Mouse (Mus musculus): Measurements from ENCODE around the gene Tesk2. TPM values are rescaled to one million over a fixed set of nuclear protein-coding genes. Genes with fewer than 3 reads are reported as not detected.
"Not testable (repeated sequence)": the region's sequence is repeated elsewhere in the genome, so short reads cannot be mapped to it uniquely, and the experiment has no call there.

Tesk2 gene
- polyA plus RNA-seq, 1 experiment from 2014 or later: 2.8 TPM

DNA sequence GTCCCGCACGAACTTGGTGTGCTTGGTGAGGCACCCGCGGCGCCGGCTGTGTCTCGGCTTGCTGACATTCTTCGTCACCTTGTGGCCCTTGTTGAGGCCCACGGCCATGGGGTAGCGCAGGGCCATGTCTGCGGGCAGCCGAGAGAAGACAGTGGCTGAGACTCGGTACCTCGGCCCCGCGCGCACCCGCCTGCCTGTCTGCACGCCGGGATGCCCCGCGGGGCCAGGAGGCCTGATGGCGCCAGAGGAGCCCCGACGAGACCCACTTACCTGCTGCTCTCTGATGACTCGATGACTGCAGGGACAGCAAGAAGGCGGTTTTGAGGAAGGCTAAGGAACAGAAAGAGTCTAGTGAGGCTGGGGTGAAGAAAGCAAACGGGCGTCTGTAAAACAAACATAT is 119.3 kb downstream of the Tesk2 start:
- not testable (repeated sequence) for ATAC-seq (ENCODE audit: low read depth); H3K27me3 ChIP-seq (ENCODE audit: control insufficient read depth, insufficient read depth, low read length); H3K4me2 ChIP-seq (ENCODE audit: low read depth, low read length); H3K9me3 ChIP-seq (ENCODE audit: control insufficient read depth, low read length); H3K4me1 ChIP-seq (ENCODE audit: control insufficient read depth, insufficient read depth, low read length); H3K9ac ChIP-seq (replicated peaks; ENCODE audit: low read depth, low read length); H3K27ac ChIP-seq (ENCODE audit: low read depth, low read length); H3K4me3 ChIP-seq (ENCODE audit: low read depth, low read length); H3K36me3 ChIP-seq (ENCODE audit: control insufficient read depth, insufficient read depth, low read length)
- WGBS: 36% methylated on average over 20 of the region's 29 CpGs

DNA sequence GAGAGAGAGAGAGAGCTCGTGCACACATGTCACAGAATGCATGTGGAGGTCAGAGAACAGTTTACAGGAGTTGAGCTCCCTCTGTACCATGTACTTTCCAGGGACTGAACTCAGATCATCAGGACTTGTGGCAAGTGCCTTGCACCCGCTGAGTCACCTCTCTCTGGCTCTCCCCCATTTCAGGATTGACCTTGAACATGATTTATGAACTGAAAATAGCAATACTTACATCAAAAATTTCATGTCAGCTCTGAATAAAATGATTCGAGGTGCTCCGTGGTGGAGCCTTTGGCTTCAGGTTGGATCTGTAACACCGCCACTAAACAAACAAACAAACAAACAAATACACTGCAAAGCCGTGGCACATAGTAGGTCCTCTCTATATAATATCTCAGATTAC is 120.1 kb downstream of the Tesk2 start:
- H3K4me1 ChIP-seq (ENCODE audit: control insufficient read depth, insufficient read depth, low read length): no peaks in the 10 kb centered on the region
- WGBS: 85% methylated on average over 6 of the region's 6 CpGs

GRCm38 (mm10) chr4:116844324-116844723 is 123.6 kb downstream of the Tesk2 start:
- H3K27me3 ChIP-seq (ENCODE audit: control insufficient read depth, insufficient read depth, low read length): no peaks in the 10 kb centered on the region
- no peaks in the 10 kb centered on the region for H3K36me3 ChIP-seq (ENCODE audit: control insufficient read depth, insufficient read depth, low read length)
- WGBS: 92% methylated on average over 3 of the region's 3 CpGs
- no peak overlapping the region for H3K9ac ChIP-seq (replicated peaks; ENCODE audit: low read depth, low read length)
- H3K27ac ChIP-seq (ENCODE audit: low read depth, low read length): no peak overlapping the region
- no peak overlapping the region for H3K4me2 ChIP-seq (ENCODE audit: low read depth, low read length)
- H3K4me3 ChIP-seq (ENCODE audit: low read depth, low read length): no peak overlapping the region
- H3K4me1 ChIP-seq (ENCODE audit: control insufficient read depth, insufficient read depth, low read length): no peaks in the 10 kb centered on the region
- ATAC-seq (ENCODE audit: low read depth): no peak
- no peaks in the 10 kb centered on the region for H3K9me3 ChIP-seq (ENCODE audit: control insufficient read depth, low read length)

More for the DNA sequence above, 120.1 kb downstream of the Tesk2 start:
- no peaks in the 10 kb centered on the region for H3K36me3 ChIP-seq (ENCODE audit: control insufficient read depth, insufficient read depth, low read length)
- no peaks in the 10 kb centered on the region for H3K27me3 ChIP-seq (ENCODE audit: control insufficient read depth, insufficient read depth, low read length)
- no peak overlapping the region for H3K4me3 ChIP-seq (ENCODE audit: low read depth, low read length)
- no peak for ATAC-seq (ENCODE audit: low read depth)
- no peak overlapping the region for H3K4me2 ChIP-seq (ENCODE audit: low read depth, low read length)
- H3K9me3 ChIP-seq (ENCODE audit: control insufficient read depth, low read length): no peaks in the 10 kb centered on the region
- no peak overlapping the region for H3K9ac ChIP-seq (replicated peaks; ENCODE audit: low read depth, low read length)
- no peak overlapping the region for H3K27ac ChIP-seq (ENCODE audit: low read depth, low read length)

DNA sequence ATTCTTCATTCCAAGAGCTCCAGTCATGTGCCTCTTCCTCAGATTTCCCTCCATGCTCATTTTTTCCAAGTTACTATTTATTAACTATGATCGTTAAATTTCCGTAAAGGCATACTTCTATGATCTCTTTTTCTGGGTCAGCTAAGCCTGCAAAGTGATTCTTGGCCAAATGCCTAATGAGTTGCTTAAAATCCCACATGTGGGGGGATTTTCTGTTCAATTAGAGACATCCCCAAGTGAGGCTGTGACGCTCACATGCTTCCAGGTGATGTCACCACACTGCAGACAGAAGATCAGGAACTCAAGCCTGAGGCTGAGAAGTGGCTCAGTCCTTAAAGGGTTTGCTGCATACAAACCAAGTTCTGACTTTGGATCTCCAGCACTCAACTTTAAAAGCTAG is 129.2 kb downstream of the Tesk2 start:
- H3K4me3 ChIP-seq (ENCODE audit: low read depth, low read length): no peak overlapping the region
- H3K4me1 ChIP-seq (ENCODE audit: control insufficient read depth, insufficient read depth, low read length): no peaks in the 10 kb centered on the region
- no peaks in the 10 kb centered on the region for H3K36me3 ChIP-seq (ENCODE audit: control insufficient read depth, insufficient read depth, low read length)
- H3K9me3 ChIP-seq (ENCODE audit: control insufficient read depth, low read length): no peaks in the 10 kb centered on the region
- no peaks in the 10 kb centered on the region for H3K27me3 ChIP-seq (ENCODE audit: control insufficient read depth, insufficient read depth, low read length)
- no peak overlapping the region for H3K9ac ChIP-seq (replicated peaks; ENCODE audit: low read depth, low read length)
- H3K4me2 ChIP-seq (ENCODE audit: low read depth, low read length): no peak overlapping the region
- WGBS: 80% methylated on average over 3 of the region's 3 CpGs
- H3K27ac ChIP-seq (ENCODE audit: low read depth, low read length): no peak overlapping the region
- ATAC-seq (ENCODE audit: low read depth): no peak

- no peak overlapping the region for H3K27ac ChIP-seq (ENCODE audit: low read depth, low read length)
- ATAC-seq (ENCODE audit: low read depth): no peak
- WGBS: 18% methylated on average over 2 of the region's 2 CpGs
- no peaks in the 10 kb centered on the region for H3K4me1 ChIP-seq (ENCODE audit: control insufficient read depth, insufficient read depth, low read length)
- no peaks in the 10 kb centered on the region for H3K36me3 ChIP-seq (ENCODE audit: control insufficient read depth, insufficient read depth, low read length)
- no peak overlapping the region for H3K4me2 ChIP-seq (ENCODE audit: low read depth, low read length)
- no peak overlapping the region for H3K9ac ChIP-seq (replicated peaks; ENCODE audit: low read depth, low read length)
- H3K4me3 ChIP-seq (ENCODE audit: low read depth, low read length): no peak overlapping the region
- no peaks in the 10 kb centered on the region for H3K27me3 ChIP-seq (ENCODE audit: control insufficient read depth, insufficient read depth, low read length)
- no peaks in the 10 kb centered on the region for H3K9me3 ChIP-seq (ENCODE audit: control insufficient read depth, low read length)
These were observed 133.5 kb downstream of the Tesk2 start for GRCm38 (mm10) chr4:116854286-116854685.

Other genes with a start within 250 kb of the Tesk2 start
- gene Ipp, start 213.4 kb upstream of the Tesk2 start, polyA plus RNA-seq (2014; fragmentation: Nextera tagmentation; extraction: Ambion mirVana): 4.0 and 5.3 TPM in 2 replicates
- gene Tmem69, start 165.0 kb upstream of the Tesk2 start, polyA plus RNA-seq (2014; fragmentation: Nextera tagmentation; extraction: Ambion mirVana): 28.1 and 29.5 TPM in 2 replicates
- 18.5 and 22.4 TPM in 2 replicates for gene Gpbp1l1, start 163.3 kb upstream of the Tesk2 start, polyA plus RNA-seq (2014; fragmentation: Nextera tagmentation; extraction: Ambion mirVana)
- gene Ccdc17, start 124.3 kb upstream of the Tesk2 start, polyA plus RNA-seq (2014; fragmentation: Nextera tagmentation; extraction: Ambion mirVana): 5.7 and 6.0 TPM in 2 replicates
- 90.6 and 105 TPM in 2 replicates for gene Nasp, start 93.0 kb upstream of the Tesk2 start, polyA plus RNA-seq (2014; fragmentation: Nextera tagmentation; extraction: Ambion mirVana)
- gene Akr1a1, start 69.3 kb upstream of the Tesk2 start, polyA plus RNA-seq (2014; fragmentation: Nextera tagmentation; extraction: Ambion mirVana): 710 and 714 TPM in 2 replicates
- 311 and 387 TPM in 2 replicates for gene Prdx1, start 35.4 kb upstream of the Tesk2 start, polyA plus RNA-seq (2014; fragmentation: Nextera tagmentation; extraction: Ambion mirVana)
- 16.1 and 18.6 TPM in 2 replicates for gene Mmachc, start 12.5 kb upstream of the Tesk2 start, polyA plus RNA-seq (2014; fragmentation: Nextera tagmentation; extraction: Ambion mirVana)
- 8.4 and 9.0 TPM in 2 replicates for gene Ccdc163, start 12.4 kb upstream of the Tesk2 start, polyA plus RNA-seq (2014; fragmentation: Nextera tagmentation; extraction: Ambion mirVana)
- gene Toe1, start 86.7 kb downstream of the Tesk2 start, polyA plus RNA-seq (2014; fragmentation: Nextera tagmentation; extraction: Ambion mirVana): 28.8 and 29.5 TPM in 2 replicates
- 4.8 and 7.0 TPM in 2 replicates for gene Mutyh, start 86.8 kb downstream of the Tesk2 start, polyA plus RNA-seq (2014; fragmentation: Nextera tagmentation; extraction: Ambion mirVana)
- 1.5 and 2.7 TPM in 2 replicates for gene Hpdl, start 100.8 kb downstream of the Tesk2 start, polyA plus RNA-seq (2014; fragmentation: Nextera tagmentation; extraction: Ambion mirVana)
- 6.4 and 8.1 TPM in 2 replicates for gene Zswim5, start 156.4 kb downstream of the Tesk2 start, polyA plus RNA-seq (2014; fragmentation: Nextera tagmentation; extraction: Ambion mirVana)

Measured in neural tube, embryonic 14.5 days (tissue).